Mouse (Mus musculus): Measurements from ENCODE around the gene Tmem144. TPM values are rescaled to one million over a fixed set of nuclear protein-coding genes. Genes with fewer than 3 reads are reported as not detected.

Gene Tmem144
- polyA plus RNA-seq, 1 experiment from 2014 or later = 2.2 TPM

- no peak overlapping the region for H3K9ac ChIP-seq (ENCODE audit: low read length)
- H3K4me2 ChIP-seq (replicated peaks; ENCODE audit: low read depth) = no peak overlapping the region
- DNase-seq (ENCODE audit: low spot score) (no peak), ATAC-seq (ENCODE audit: low FRiP score, low TSS enrichment) (no peak)
- no peaks in the 10 kb centered on the region for H3K36me3 ChIP-seq (ENCODE audit: control insufficient read depth, insufficient read depth, low read length)
- 45% methylated on average over 13 of the region's 13 CpGs for WGBS
- no peak overlapping the region for H3K4me3 ChIP-seq (ENCODE audit: low read depth, low read length)
- H3K27me3 ChIP-seq (ENCODE audit: control insufficient read depth, insufficient read depth, low read length) = no peaks in the 10 kb centered on the region
- TF ChIP-seq EP300 (optimal IDR thresholded peaks at IDR 0.05) (peak; percentile 40), CTCF (IDR thresholded peaks at IDR 0.05; ENCODE audit: low read depth) (no peak)
- 0 out of 2 replicates have a peak overlapping the region, but pooled peaks have one; percentile 18 for H3K27ac ChIP-seq (replicated peaks)
- H3K9me3 ChIP-seq (ENCODE audit: control insufficient read depth, low read length) = no peaks in the 10 kb centered on the region
- 0 out of 2 replicates have a peak, but pooled peaks cover 3% of the 10 kb centered on the region for H3K4me1 ChIP-seq (replicated peaks; ENCODE audit: control insufficient read depth, insufficient read depth)
These were observed 45.2 kb upstream of the Tmem144 start for GRCm38 (mm10) chr3:79897534-79898370.

GRCm38 (mm10) chr3:79887966-79888365, 35.4 kb upstream of the Tmem144 start:
- no peak overlapping the region for H3K27ac ChIP-seq (replicated peaks)
- no peak overlapping the region for H3K9ac ChIP-seq (ENCODE audit: low read length)
- no peaks in the 10 kb centered on the region for H3K36me3 ChIP-seq (ENCODE audit: control insufficient read depth, insufficient read depth, low read length)
- ATAC-seq (ENCODE audit: low FRiP score, low TSS enrichment) (no peak), DNase-seq (ENCODE audit: low spot score) (no peak)
- H3K9me3 ChIP-seq (ENCODE audit: control insufficient read depth, low read length) = no peaks in the 10 kb centered on the region
- H3K4me2 ChIP-seq (replicated peaks; ENCODE audit: low read depth) = peak overlapping the region; percentile 31
- no peaks in the 10 kb centered on the region for H3K27me3 ChIP-seq (ENCODE audit: control insufficient read depth, insufficient read depth, low read length)
- H3K4me1 ChIP-seq (replicated peaks; ENCODE audit: control insufficient read depth, insufficient read depth) = no peaks in the 10 kb centered on the region
- TF ChIP-seq EP300 (optimal IDR thresholded peaks at IDR 0.05) (no peak), CTCF (IDR thresholded peaks at IDR 0.05; ENCODE audit: low read depth) (no peak)
- 82% methylated on average over 2 of the region's 2 CpGs for WGBS
- 0 out of 2 replicates have a peak overlapping the region, but pooled peaks have one; percentile 10 for H3K4me3 ChIP-seq (ENCODE audit: low read depth, low read length)

GRCm38 (mm10) chr3:79887161-79887855, 34.7 kb upstream of the Tmem144 start:
- Histone ChIP-seq H3K9ac (ENCODE audit: low read length) (peak overlapping the region; percentile 1; the same call in 1 of the 2 replicates), H3K27me3 (ENCODE audit: control insufficient read depth, insufficient read depth, low read length) (no peaks in the 10 kb centered on the region), H3K27ac (replicated peaks) (no peak overlapping the region), H3K36me3 (ENCODE audit: control insufficient read depth, insufficient read depth, low read length) (no peaks in the 10 kb centered on the region), H3K4me2 (replicated peaks; ENCODE audit: low read depth) (peak overlapping the region; percentile 60), H3K9me3 (ENCODE audit: control insufficient read depth, low read length) (no peaks in the 10 kb centered on the region), H3K4me3 (ENCODE audit: low read depth, low read length) (peak overlapping the region; percentile 41; the same call in 1 of the 2 replicates), H3K4me1 (replicated peaks; ENCODE audit: control insufficient read depth, insufficient read depth) (no peaks in the 10 kb centered on the region)
- DNase-seq (ENCODE audit: low spot score) (no peak), ATAC-seq (ENCODE audit: low FRiP score, low TSS enrichment) (no peak)
- 36% methylated on average over 8 of the region's 8 CpGs for WGBS
- no peak for TF ChIP-seq EP300 (optimal IDR thresholded peaks at IDR 0.05)
- TF ChIP-seq CTCF (IDR thresholded peaks at IDR 0.05; ENCODE audit: low read depth) = no peak

GRCm38 (mm10) chr3:79886357-79887091, 34.0 kb upstream of the Tmem144 start:
- H3K4me2 ChIP-seq (replicated peaks; ENCODE audit: low read depth) = peak overlapping the region; percentile 60
- 58% methylated on average over 23 of the region's 23 CpGs for WGBS
- no peaks in the 10 kb centered on the region for H3K9me3 ChIP-seq (ENCODE audit: control insufficient read depth, low read length)
- H3K4me1 ChIP-seq (replicated peaks; ENCODE audit: control insufficient read depth, insufficient read depth) = no peaks in the 10 kb centered on the region
- H3K4me3 ChIP-seq (ENCODE audit: low read depth, low read length) = peak overlapping the region; percentile 41
- peak overlapping the region; percentile 78 for H3K27ac ChIP-seq (replicated peaks)
- H3K9ac ChIP-seq (ENCODE audit: low read length) = peak overlapping the region; percentile 51
- TF ChIP-seq EP300 (optimal IDR thresholded peaks at IDR 0.05) = no peak
- TF ChIP-seq CTCF (IDR thresholded peaks at IDR 0.05; ENCODE audit: low read depth) = peak; percentile 67
- no peaks in the 10 kb centered on the region for H3K27me3 ChIP-seq (ENCODE audit: control insufficient read depth, insufficient read depth, low read length)
- H3K36me3 ChIP-seq (ENCODE audit: control insufficient read depth, insufficient read depth, low read length) = no peaks in the 10 kb centered on the region
- ATAC-seq (ENCODE audit: low FRiP score, low TSS enrichment) (peak; percentile 55), DNase-seq (ENCODE audit: low spot score) (peak; percentile 19)

GRCm38 (mm10) chr3:79885686-79886356, 33.2 kb upstream of the Tmem144 start:
- ATAC-seq (ENCODE audit: low FRiP score, low TSS enrichment) (peak; percentile 88), DNase-seq (ENCODE audit: low spot score) (peak; percentile 76)
- Histone ChIP-seq H3K27me3 (ENCODE audit: control insufficient read depth, insufficient read depth, low read length) (no peaks in the 10 kb centered on the region), H3K4me3 (ENCODE audit: low read depth, low read length) (peak overlapping the region; percentile 41), H3K4me2 (replicated peaks; ENCODE audit: low read depth) (peak overlapping the region; percentile 60), H3K9me3 (ENCODE audit: control insufficient read depth, low read length) (no peaks in the 10 kb centered on the region), H3K9ac (ENCODE audit: low read length) (peak overlapping the region; percentile 51), H3K4me1 (replicated peaks; ENCODE audit: control insufficient read depth, insufficient read depth) (no peaks in the 10 kb centered on the region), H3K36me3 (ENCODE audit: control insufficient read depth, insufficient read depth, low read length) (no peaks in the 10 kb centered on the region), H3K27ac (replicated peaks) (peak overlapping the region; percentile 78)
- TF ChIP-seq EP300 (optimal IDR thresholded peaks at IDR 0.05) (no peak), CTCF (IDR thresholded peaks at IDR 0.05; ENCODE audit: low read depth) (no peak)
- WGBS = 4% methylated on average over 19 of the region's 19 CpGs

Data from stomach, postnatal 0 days (tissue).